Mouse (Mus musculus) kidney, embryonic 14.5 days (tissue): ENCODE measurements around the gene Mia3. TPM values are rescaled to one million over a fixed set of nuclear protein-coding genes. Genes with fewer than 3 reads are reported as not detected.
"Not testable (repeated sequence)": the region's sequence is repeated elsewhere in the genome, so short reads cannot be mapped to it uniquely, and the experiment has no call there.

Source experiments
- ATAC-seq: fragments of 200-750 bp; cut with Nextera tagmentation; 2 replicates; pipeline ENCODE4 v1.8.0; 2017; ENCODE audit warnings: moderate number of reproducible peaks, mild to moderate bottlenecking, moderate TSS enrichment, moderate library complexity; ENCODE audit not compliant: low FRiP score, low TSS enrichment
- H3K27ac ChIP-seq: fragments of 300-500 bp; sonication (generic); 2 replicates; pipeline ENCODE4 v1.5.1; 2014; ENCODE audit warnings: low read depth, mild to moderate bottlenecking, low read length, moderate library complexity, mixed read lengths
- H3K27me3 ChIP-seq: fragments of 300-500 bp; sonication (generic); 2 replicates; pipeline ENCODE4 v1.6.1; 2014; ENCODE audit warnings: mild to moderate bottlenecking, low read length; ENCODE audit not compliant: control insufficient read depth, insufficient read depth
- H3K36me3 ChIP-seq: fragments of 300-500 bp; sonication (generic); 2 replicates; pipeline ENCODE4 v1.6.1; 2014; ENCODE audit warnings: low read length, mixed read lengths; ENCODE audit not compliant: control insufficient read depth, insufficient read depth
- H3K4me1 ChIP-seq: fragments of 300-500 bp; sonication (generic); 2 replicates; pipeline ENCODE4 v1.6.1; 2014; ENCODE audit warnings: low read length, mixed read lengths; ENCODE audit not compliant: control insufficient read depth, insufficient read depth
- H3K4me2 ChIP-seq: fragments of 300-500 bp; sonication (generic); replicated peaks from 2 replicates; pipeline ENCODE4 v1.6.1; 2014; ENCODE audit warnings: low read depth, mild to moderate bottlenecking, low read length
- H3K4me3 ChIP-seq: fragments of 300-500 bp; sonication (generic); 2 replicates; pipeline ENCODE4 v1.5.1; 2014; ENCODE audit warnings: mild to moderate bottlenecking, low read length
- H3K9ac ChIP-seq: fragments of 300-500 bp; sonication (generic); 2 replicates; pipeline ENCODE4 v1.6.1; 2014; ENCODE audit warnings: low read depth, mild to moderate bottlenecking, low read length, moderate library complexity
- H3K9me3 ChIP-seq: fragments of 300-500 bp; sonication (generic); 2 replicates; pipeline ENCODE4 v1.6.1; 2016; ENCODE audit warnings: low read length; ENCODE audit not compliant: control insufficient read depth
- WGBS: fragments of 180-500 bp; shearing (Covaris S2); extraction: QIAGEN DNeasy Blood & Tissue Kit; methylation state at CpG from one replicate; pipeline ENCODE4 v1.1.7; 2014; 5-methylcytosine and 5-hydroxymethylcytosine counted together
- polyA plus RNA-seq: library from polyadenylated mRNA; unstranded; fragments of >200 nt; fragmentation: Nextera tagmentation; extraction: Ambion mirVana; gene quantifications from 2 replicates; pipeline ENCODE4 v1.2.1, GENCODE M21; 2014

Gene Mia3
- polyA plus RNA-seq, 1 experiment from 2014 or later: 104 TPM

- Histone ChIP-seq H3K27ac (no peak overlapping the region), H3K9me3 (no peaks in the 10 kb centered on the region), H3K9ac (no peak overlapping the region), H3K4me3 (no peak overlapping the region), H3K4me1 (no peaks in the 10 kb centered on the region), H3K4me2 (no peak overlapping the region), H3K36me3 (peaks cover 71% of the 10 kb centered on the region), H3K27me3 (no peaks in the 10 kb centered on the region)
- no peak for ATAC-seq
- 91% methylated on average over 5 of the region's 5 CpGs for WGBS
These were observed 7.1 kb downstream of the Mia3 start for GRCm38 (mm10) chr1:183362301-183362700.

GRCm38 (mm10) chr1:183358901-183359300 lies 10.5 kb downstream of the Mia3 start:
- ATAC-seq: no peak

GRCm38 (mm10) chr1:183349840-183350239 lies 19.5 kb downstream of the Mia3 start:
- no peak overlapping the region for H3K4me3 ChIP-seq
- H3K27ac ChIP-seq: no peak overlapping the region
- no peak for ATAC-seq
- no peaks in the 10 kb centered on the region for H3K27me3 ChIP-seq
- no peak overlapping the region for H3K9ac ChIP-seq
- H3K36me3 ChIP-seq: peaks cover 59% of the 10 kb centered on the region
- 26% methylated on average over 6 of the region's 6 CpGs for WGBS
- H3K4me2 ChIP-seq: no peak overlapping the region
- 0 out of 2 replicates have a peak, but pooled peaks cover 8% of the 10 kb centered on the region for H3K4me1 ChIP-seq
- no peaks in the 10 kb centered on the region for H3K9me3 ChIP-seq

More at GRCm38 (mm10) chr1:183358901-183359300, 10.5 kb downstream of the Mia3 start:
- H3K36me3 ChIP-seq: peaks cover 83% of the 10 kb centered on the region
- no peak overlapping the region for H3K27ac ChIP-seq
- no peaks in the 10 kb centered on the region for H3K4me1 ChIP-seq
- no peaks in the 10 kb centered on the region for H3K9me3 ChIP-seq
- WGBS: 89% methylated on average over 3 of the region's 3 CpGs
- no peak overlapping the region for H3K4me3 ChIP-seq
- H3K27me3 ChIP-seq: no peaks in the 10 kb centered on the region
- H3K4me2 ChIP-seq: no peak overlapping the region
- H3K9ac ChIP-seq: no peak overlapping the region

DNA sequence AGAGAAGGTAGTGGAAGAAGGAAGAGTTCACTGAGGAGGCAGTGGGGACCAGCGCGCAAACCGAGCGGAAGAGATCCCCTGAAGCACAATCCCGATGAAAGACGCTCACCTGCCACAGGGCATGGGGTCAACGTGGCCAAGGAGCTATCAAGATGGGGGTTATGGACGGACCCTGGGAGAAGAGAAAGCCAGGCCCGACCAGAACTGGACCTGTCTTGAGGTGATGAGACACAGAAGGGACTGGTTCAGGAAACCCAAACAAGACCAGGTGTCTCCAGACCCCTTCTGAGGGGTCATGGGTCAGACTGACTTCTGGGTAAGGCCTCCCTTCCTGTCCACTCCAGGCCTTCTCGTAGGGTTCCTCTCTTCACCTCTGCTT lies 23.5 kb downstream of the Mia3 start:
- Histone ChIP-seq H3K9ac (peak overlapping the region; percentile 86), H3K27me3 (no peaks in the 10 kb centered on the region), H3K27ac (peak overlapping the region; percentile 67), H3K4me2 (peak overlapping the region; percentile 91), H3K4me1 (0 out of 2 replicates have a peak, but pooled peaks cover 8% of the 10 kb centered on the region), H3K9me3 (no peaks in the 10 kb centered on the region), H3K4me3 (peak overlapping the region; percentile 94), H3K36me3 (peaks cover 40% of the 10 kb centered on the region)
- peak; percentile 55; the same call in 1 of the 2 replicates for ATAC-seq
- 6% methylated on average over 10 of the region's 10 CpGs for WGBS

DNA sequence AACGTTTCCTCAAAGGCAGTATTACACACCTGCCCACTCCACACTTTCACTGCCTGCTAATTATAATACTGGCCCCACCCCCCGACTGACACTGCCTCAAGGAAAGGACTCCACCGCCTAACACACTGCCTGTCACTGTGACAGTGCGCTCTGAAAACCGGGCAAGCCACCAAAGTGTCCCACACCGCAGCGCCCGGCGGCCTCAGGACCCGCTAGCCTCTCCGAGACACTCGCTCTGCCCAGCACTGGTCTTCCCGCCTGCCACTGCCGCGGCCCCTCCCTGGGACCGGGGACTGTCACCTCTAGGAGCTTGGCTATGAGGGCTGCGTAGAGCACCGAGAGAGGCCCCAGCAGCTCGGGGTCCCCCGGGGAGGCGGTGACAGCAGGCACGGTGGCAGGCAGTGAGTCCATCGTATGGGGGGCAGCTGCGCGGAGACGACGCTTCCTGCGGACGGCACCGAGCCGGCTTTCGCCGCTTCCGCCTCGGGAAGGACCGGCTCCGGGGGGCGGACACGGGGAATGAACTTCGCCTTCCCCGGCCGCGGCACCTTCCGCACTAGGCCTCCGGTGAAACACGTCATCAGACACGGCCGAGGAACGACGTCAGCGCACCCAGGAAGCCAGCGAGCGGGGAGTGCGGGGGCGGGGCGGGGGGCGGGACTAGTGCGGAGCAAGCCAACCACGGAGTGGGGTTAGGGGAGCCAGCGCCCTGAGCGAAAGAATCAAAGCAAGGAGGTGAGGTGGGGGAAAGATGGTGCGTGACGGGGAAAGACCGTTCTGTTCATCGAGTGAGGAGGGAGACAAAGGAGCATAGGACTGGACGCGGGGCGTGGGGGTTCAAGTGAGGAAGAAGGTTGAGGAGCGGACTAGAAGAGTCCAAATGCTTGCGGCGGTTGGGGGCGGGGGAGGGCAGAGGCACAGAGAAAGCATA lies 24.2 kb downstream of the Mia3 start:
- H3K4me1 ChIP-seq: 0 out of 2 replicates have a peak, but pooled peaks cover 8% of the 10 kb centered on the region
- H3K27ac ChIP-seq: peak overlapping the region; percentile 67
- H3K4me3 ChIP-seq: peak overlapping the region; percentile 94
- peaks cover 35% of the 10 kb centered on the region for H3K36me3 ChIP-seq
- H3K27me3 ChIP-seq: no peaks in the 10 kb centered on the region
- 1% methylated on average over 66 of the region's 72 CpGs for WGBS
- no peaks in the 10 kb centered on the region for H3K9me3 ChIP-seq
- peak overlapping the region; percentile 91 for H3K4me2 ChIP-seq
- peak overlapping the region; percentile 86 for H3K9ac ChIP-seq
- peak; percentile 96 for ATAC-seq

DNA sequence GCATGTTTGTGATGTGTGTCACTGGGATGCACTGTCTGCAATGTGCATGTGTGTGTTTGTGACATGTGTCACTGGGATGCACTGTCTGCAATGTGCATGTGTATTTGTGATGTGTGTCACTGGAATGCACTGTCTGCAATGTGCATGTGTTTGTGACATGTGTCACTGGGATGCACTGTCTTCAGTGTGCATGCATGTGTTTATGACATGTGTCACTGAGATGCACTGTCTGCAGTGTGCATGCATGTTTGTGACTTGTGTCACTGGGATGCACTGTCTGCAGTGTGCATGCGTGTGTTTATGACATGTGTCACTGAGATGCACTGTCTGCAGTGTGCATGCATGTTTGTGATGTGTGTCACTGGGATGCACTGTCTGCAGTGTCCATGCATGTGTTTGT lies 26.5 kb downstream of the Mia3 start:
- H3K4me1 ChIP-seq, H3K27ac ChIP-seq, H3K9ac ChIP-seq, H3K4me3 ChIP-seq, H3K9me3 ChIP-seq, H3K4me2 ChIP-seq, H3K27me3 ChIP-seq, ATAC-seq: not testable (repeated sequence)
- WGBS: 91% methylated on average over 1 of the region's 1 CpGs
- peaks cover 37% of the 10 kb centered on the region for H3K36me3 ChIP-seq

DNA sequence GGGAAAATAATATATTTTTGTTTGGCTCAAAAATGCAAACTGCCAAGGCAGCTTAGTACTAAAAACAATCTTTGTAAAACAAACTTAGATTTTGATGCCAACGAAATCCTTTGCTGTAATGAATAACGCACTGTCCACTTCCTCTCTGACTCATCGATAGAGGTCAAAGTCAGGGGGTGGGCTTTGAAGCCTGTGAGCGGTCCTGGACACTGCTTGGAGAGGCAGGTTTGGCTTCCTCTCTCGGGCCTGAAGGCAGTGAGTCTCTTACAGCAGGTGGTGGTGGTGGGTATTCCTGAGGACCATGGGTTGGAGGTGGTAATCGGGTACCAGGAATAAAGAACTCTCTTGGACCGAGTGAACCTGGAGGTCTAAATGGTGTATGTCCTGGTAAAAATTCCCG lies 42.2 kb downstream of the Mia3 start:
- Histone ChIP-seq H3K4me1 (no peaks in the 10 kb centered on the region), H3K36me3 (peaks cover 79% of the 10 kb centered on the region), H3K9ac (no peak overlapping the region), H3K27me3 (no peaks in the 10 kb centered on the region), H3K4me3 (no peak overlapping the region), H3K9me3 (peaks cover 3% of the 10 kb centered on the region), H3K27ac (no peak overlapping the region), H3K4me2 (no peak overlapping the region)
- 88% methylated on average over 8 of the region's 8 CpGs for WGBS
- ATAC-seq: no peak

GRCm38 (mm10) chr1:183324433-183324832 lies 44.9 kb downstream of the Mia3 start:
- WGBS: 95% methylated on average over 6 of the region's 6 CpGs
- Histone ChIP-seq H3K36me3 (peaks cover 60% of the 10 kb centered on the region), H3K4me3 (no peak overlapping the region), H3K4me2 (no peak overlapping the region), H3K27me3 (no peaks in the 10 kb centered on the region), H3K9ac (no peak overlapping the region), H3K27ac (no peak overlapping the region), H3K4me1 (no peaks in the 10 kb centered on the region), H3K9me3 (peaks cover 3% of the 10 kb centered on the region)
- no peak for ATAC-seq

GRCm38 (mm10) chr1:183323923-183324322 lies 45.4 kb downstream of the Mia3 start:
- ATAC-seq: no peak
- WGBS: 94% methylated on average over 2 of the region's 2 CpGs
- H3K9ac ChIP-seq: no peak overlapping the region
- H3K4me1 ChIP-seq: no peaks in the 10 kb centered on the region
- H3K27me3 ChIP-seq: no peaks in the 10 kb centered on the region
- peaks cover 60% of the 10 kb centered on the region for H3K36me3 ChIP-seq
- no peak overlapping the region for H3K4me3 ChIP-seq
- no peak overlapping the region for H3K4me2 ChIP-seq
- peaks cover 3% of the 10 kb centered on the region for H3K9me3 ChIP-seq
- no peak overlapping the region for H3K27ac ChIP-seq
